Mouse (Mus musculus): ENCODE measurements around the gene Hras. TPM values are rescaled to one million over a fixed set of nuclear protein-coding genes. Genes with fewer than 3 reads are reported as not detected.

Hras gene
- total RNA-seq, 2 experiments from 2014 or later, result 87.8 to 91.9 TPM

Small RNAs within 50 kb of the gene (microRNA-seq; reads per million reads assigned to microRNA genes)
- gene Mir210, result 437 reads per million, percentile 64 among the genes with 10 or more reads in this experiment

Other genes with a start within 250 kb of the Hras start
- gene Ifitm5, start 243.7 kb downstream of the Hras start, total RNA-seq (2021), result 1 to 10 TPM; 1.4 to 3.3 TPM
- not detected for gene Gm45717, start 238.1 kb downstream of the Hras start, total RNA-seq (2021)
- 100 to 1,000 TPM; 418 to 468 TPM for gene Ifitm2, start 238.0 kb downstream of the Hras start, total RNA-seq (2021)
- 10 to 100 TPM; 12.2 to 12.4 TPM for gene Ifitm1, start 226.8 kb downstream of the Hras start, total RNA-seq (2021)
- 100 to 1,000 TPM; 131 to 136 TPM for gene Ifitm3, start 183.2 kb downstream of the Hras start, total RNA-seq (2021)
- 1 to 10 TPM; 1.7 to 3.2 TPM for gene Ifitm6, start 176.1 kb downstream of the Hras start, total RNA-seq (2021)
- not detected for gene Gm17387, start 164.9 kb downstream of the Hras start, total RNA-seq (2021)
- gene B4galnt4, start 132.9 kb downstream of the Hras start, total RNA-seq (2021), result 1 to 10 TPM; 2.0 to 5.1 TPM
- 1 to 10 TPM in 1 of 2 experiments, under 1 TPM in 1; 0.94 to 1.5 TPM for gene Pkp3, start 115.8 kb downstream of the Hras start, total RNA-seq (2021)
- 10 to 100 TPM in 1 of 2 experiments, 1 to 10 TPM in 1; 8.3 to 10.6 TPM for gene Sigirr, start 93.4 kb downstream of the Hras start, total RNA-seq (2021)
- gene Ano9, start 76.2 kb downstream of the Hras start, total RNA-seq (2021), result under 1 TPM; 0.33 to 0.42 TPM
- gene Ptdss2, start 71.6 kb downstream of the Hras start, total RNA-seq (2021), result 10 to 100 TPM; 51.0 to 57.2 TPM
- 100 to 1,000 TPM; 150 to 155 TPM for gene Rnh1, start 21.1 kb downstream of the Hras start, total RNA-seq (2021)
- gene Lrrc56, start 152 bp upstream of the Hras start, total RNA-seq (2021), result 1 to 10 TPM; 6.8 to 8.6 TPM
- under 1 TPM; 0.27 to 0.55 TPM for gene Lmntd2, start 20.1 kb upstream of the Hras start, total RNA-seq (2021)
- 1 to 10 TPM; 6.5 to 7.8 TPM for gene Rassf7, start 21.9 kb upstream of the Hras start, total RNA-seq (2021)
- 10 to 100 TPM; 69.9 to 75.3 TPM for gene Phrf1, start 34.8 kb upstream of the Hras start, total RNA-seq (2021)
- 1 to 10 TPM; 3.7 to 4.8 TPM for gene Irf7, start 72.5 kb upstream of the Hras start, total RNA-seq (2021)
- 1 to 10 TPM; 5.6 to 6.9 TPM for gene Cdhr5, start 82.8 kb upstream of the Hras start, total RNA-seq (2021)
- gene Sct, start 85.1 kb upstream of the Hras start, total RNA-seq (2021), result 1 to 10 TPM; 2.8 to 3.2 TPM
- gene Drd4, start 98.0 kb upstream of the Hras start, total RNA-seq (2021), result under 1 TPM in 1 of 2 experiments, not detected in 1; 0.36 TPM
- gene Deaf1, start 133.7 kb upstream of the Hras start, total RNA-seq (2021), result 10 to 100 TPM; 39.9 to 59.2 TPM
- gene Tmem80, start 133.7 kb upstream of the Hras start, total RNA-seq (2021), result 10 to 100 TPM; 22.1 to 31.6 TPM
- 1 to 10 TPM; 4.6 to 7.1 TPM for gene Eps8l2, start 144.9 kb upstream of the Hras start, total RNA-seq (2021)
- 100 to 1,000 TPM; 466 to 479 TPM for gene Taldo1, start 198.2 kb upstream of the Hras start, total RNA-seq (2021)
- 10 to 100 TPM; 26.2 to 39.2 TPM for gene Gatd1, start 220.1 kb upstream of the Hras start, total RNA-seq (2021)
- gene Cend1, start 235.5 kb upstream of the Hras start, total RNA-seq (2021), result 1 to 10 TPM; 2.5 to 6.4 TPM
- gene Slc25a22, start 243.9 kb upstream of the Hras start, total RNA-seq (2021), result 10 to 100 TPM; 60.2 to 74.3 TPM

Measured in adrenal gland, postnatal 10 days (tissue).